Mouse (Mus musculus) CH12.LX (cell line): ENCODE measurements around the gene Agxt2. TPM values are rescaled to one million over a fixed set of nuclear protein-coding genes. Genes with fewer than 3 reads are reported as not detected.

Experiments
- DNase-seq: peaks from one replicate; pipeline ENCODE4 v3.0.0-alpha.2; 2013; ENCODE audit errors: extremely low read depth
- H3K27ac ChIP-seq: 2 replicates; pipeline ENCODE4 v1.5.1; 2012; ENCODE audit warnings: low read depth, mild to moderate bottlenecking, control low read depth, moderate library complexity; ENCODE audit not compliant: insufficient read depth
- H3K27me3 ChIP-seq: replicated peaks from 2 replicates; pipeline ENCODE3; 2012; ENCODE audit warnings: inconsistent platforms
- H3K36me3 ChIP-seq, 2 experiments: replicated peaks in 1 of 2; 2 replicates each; pipeline versions ENCODE3 to v1.6.1; 2012; ENCODE audit warnings: inconsistent platforms in 1 of 2, low read length in 1 of 2, mild to moderate bottlenecking in 1 of 2, mixed read lengths in 1 of 2, moderate library complexity in 1 of 2; ENCODE audit not compliant: control insufficient read depth in 1 of 2, insufficient read depth in 1 of 2
- H3K4me1 ChIP-seq, 2 experiments: 2 replicates each; pipeline ENCODE4 v1.6.1; 2012; ENCODE audit warnings: inconsistent platforms in 1 of 2, moderate library complexity in 1 of 2; ENCODE audit not compliant: insufficient read depth in 2 of 2, control insufficient read depth in 1 of 2
- H3K4me2 ChIP-seq: 2 replicates; pipeline ENCODE4 v1.6.1; 2012; ENCODE audit warnings: low read depth, mild to moderate bottlenecking, control low read depth; ENCODE audit not compliant: poor library complexity, insufficient read depth, severe bottlenecking
- H3K4me3 ChIP-seq, 3 experiments: fragments of 150-350 bp in 1 of 3; sonication (generic) in 1 of 3; replicated peaks in 1 of 3; 2 replicates each; pipeline versions ENCODE3 to v1.5.1; 2011 to 2012; ENCODE audit warnings: low read depth in 2 of 3, low read length in 2 of 3, mild to moderate bottlenecking in 2 of 3, moderate library complexity in 2 of 3, control low read depth in 1 of 3, improper control_type of control experiment in 1 of 3, inconsistent platforms in 1 of 3, mixed read lengths in 1 of 3; ENCODE audit not compliant: poor library complexity in 1 of 3
- H3K79me2 ChIP-seq: replicated peaks from 2 replicates; pipeline ENCODE4 v1.6.1; 2012; ENCODE audit warnings: mild to moderate bottlenecking, moderate library complexity; ENCODE audit not compliant: control insufficient read depth, poor library complexity, insufficient read depth, severe bottlenecking; ENCODE audit errors: extremely low read depth
- H3K9ac ChIP-seq: 2 replicates; pipeline ENCODE4 v1.6.1; 2012; ENCODE audit warnings: low read depth, mild to moderate bottlenecking, control low read depth, moderate library complexity; ENCODE audit not compliant: insufficient read depth
- H3K9me3 ChIP-seq: replicated peaks from 2 replicates; pipeline ENCODE3; 2012; ENCODE audit warnings: low read length, inconsistent platforms, mixed read lengths
- CHD1 ChIP-seq: IDR thresholded peaks from 2 replicates; pipeline ENCODE4 v1.6.1; 2012; ENCODE audit warnings: low read depth, low read length, improper control_type of control experiment, inconsistent platforms
- CTCF ChIP-seq, 2 experiments: IDR thresholded peaks in 1 of 2; conservative IDR thresholded peaks in 1 of 2; 2 replicates each; pipeline ENCODE4 v1.5.1; 2011 to 2012; ENCODE audit warnings: low read depth in 2 of 2, low read length in 2 of 2, improper control_type of control experiment in 1 of 2, inconsistent platforms in 1 of 2, mild to moderate bottlenecking in 1 of 2, moderate library complexity in 1 of 2
- ELF1 ChIP-seq: IDR thresholded peaks from 2 replicates; pipeline ENCODE4 v1.6.1; 2014; ENCODE audit warnings: low read depth, mild to moderate bottlenecking, inconsistent platforms, low read length, improper control_type of control experiment
- EP300 ChIP-seq: IDR thresholded peaks from 2 replicates; pipeline ENCODE4 v1.6.1; 2011; ENCODE audit warnings: low read length, improper control_type of control experiment
- GABPA ChIP-seq: IDR thresholded peaks from 2 replicates; pipeline ENCODE4 v1.6.1; 2012; ENCODE audit warnings: low read depth, low read length, improper control_type of control experiment, inconsistent platforms; ENCODE audit not compliant: insufficient replicate concordance
- HCFC1 ChIP-seq: IDR thresholded peaks from 2 replicates; pipeline ENCODE4 v1.6.1; 2012; ENCODE audit warnings: low read depth, mild to moderate bottlenecking, inconsistent platforms, low read length, improper control_type of control experiment
- MAX ChIP-seq: IDR thresholded peaks from 2 replicates; pipeline ENCODE4 v1.6.1; 2011; ENCODE audit warnings: low read length, improper control_type of control experiment
- MAZ ChIP-seq: IDR thresholded peaks from 2 replicates; pipeline ENCODE4 v1.6.1; 2012; ENCODE audit warnings: low read depth, mild to moderate bottlenecking, inconsistent platforms, low read length, improper control_type of control experiment, moderate library complexity
- MYC ChIP-seq: IDR thresholded peaks from 2 replicates; pipeline ENCODE4 v1.6.1; 2011; ENCODE audit warnings: low read depth, mild to moderate bottlenecking, improper control_type of control experiment, low read length
- NRF1 ChIP-seq: IDR thresholded peaks from 2 replicates; pipeline ENCODE4 v1.6.1; 2014; ENCODE audit warnings: low read depth, mild to moderate bottlenecking, inconsistent platforms, low read length, improper control_type of control experiment, moderate library complexity
- RCOR1 ChIP-seq: conservative IDR thresholded peaks from 2 replicates; pipeline ENCODE4 v1.6.1; 2012; ENCODE audit warnings: low read depth, mild to moderate bottlenecking, inconsistent platforms, low read length, improper control_type of control experiment
- TCF12 ChIP-seq: IDR thresholded peaks from 2 replicates; pipeline ENCODE4 v1.6.1; 2014; ENCODE audit warnings: low read depth, mild to moderate bottlenecking, inconsistent platforms, low read length, improper control_type of control experiment
- ZC3H11A ChIP-seq: IDR thresholded peaks from 2 replicates; pipeline ENCODE4 v1.6.1; 2012; ENCODE audit warnings: low read depth, mild to moderate bottlenecking, inconsistent platforms, low read length, improper control_type of control experiment
- ZMIZ1 ChIP-seq: IDR thresholded peaks from 2 replicates; pipeline ENCODE4 v1.6.1; 2012; ENCODE audit warnings: low read depth, mild to moderate bottlenecking, inconsistent platforms, low read length, improper control_type of control experiment
- dilution Hi-C: fragments of 300-500 bp; cut with MboI; formaldehyde crosslinking; loops from 2 replicates; pipeline ENCODE4 v1.14.3; 2020; ENCODE audit warnings: low sequenced_read_pairs; ENCODE audit not compliant: extremely low pct_unique_long_range_greater_than_20kb, extremely low pct_ligation_motif_present
- in situ Hi-C: fragments of 300-500 bp; cut with MboI; formaldehyde crosslinking; loops from 3 replicates; pipeline ENCODE4 v1.14.3; 2019; ENCODE audit warnings: low sequenced_read_pairs, low pct_ligation_motif_present, low pct_unique_long_range_greater_than_20kb, mixed read lengths
- polyA plus RNA-seq: library from polyadenylated mRNA; unstranded; fragments of >175 nt; gene quantifications from 2 replicates; pipeline ENCODE4 v1.2.1, GENCODE M21; 2012; ENCODE audit warnings: low read depth; ENCODE audit not compliant: insufficient read length
- total RNA-seq, 2 experiments: library from RNA; depleted of rRNA; stranded (reverse); fragments of 300-350 nt in 1 of 2; fragments of >200 nt in 1 of 2; gene quantifications; 2 replicates each; pipeline ENCODE4 v1.2.3; 2012 to 2014

Agxt2 gene
- total RNA-seq (2012; rRNA removed) (not detected in 2 replicates), total RNA-seq (2014; rRNA removed) (0.16 TPM in 1 of 2 replicates, not detected in the other), polyA plus RNA-seq (0.14 TPM in 1 of 2 replicates, not detected in the other)

DNA sequence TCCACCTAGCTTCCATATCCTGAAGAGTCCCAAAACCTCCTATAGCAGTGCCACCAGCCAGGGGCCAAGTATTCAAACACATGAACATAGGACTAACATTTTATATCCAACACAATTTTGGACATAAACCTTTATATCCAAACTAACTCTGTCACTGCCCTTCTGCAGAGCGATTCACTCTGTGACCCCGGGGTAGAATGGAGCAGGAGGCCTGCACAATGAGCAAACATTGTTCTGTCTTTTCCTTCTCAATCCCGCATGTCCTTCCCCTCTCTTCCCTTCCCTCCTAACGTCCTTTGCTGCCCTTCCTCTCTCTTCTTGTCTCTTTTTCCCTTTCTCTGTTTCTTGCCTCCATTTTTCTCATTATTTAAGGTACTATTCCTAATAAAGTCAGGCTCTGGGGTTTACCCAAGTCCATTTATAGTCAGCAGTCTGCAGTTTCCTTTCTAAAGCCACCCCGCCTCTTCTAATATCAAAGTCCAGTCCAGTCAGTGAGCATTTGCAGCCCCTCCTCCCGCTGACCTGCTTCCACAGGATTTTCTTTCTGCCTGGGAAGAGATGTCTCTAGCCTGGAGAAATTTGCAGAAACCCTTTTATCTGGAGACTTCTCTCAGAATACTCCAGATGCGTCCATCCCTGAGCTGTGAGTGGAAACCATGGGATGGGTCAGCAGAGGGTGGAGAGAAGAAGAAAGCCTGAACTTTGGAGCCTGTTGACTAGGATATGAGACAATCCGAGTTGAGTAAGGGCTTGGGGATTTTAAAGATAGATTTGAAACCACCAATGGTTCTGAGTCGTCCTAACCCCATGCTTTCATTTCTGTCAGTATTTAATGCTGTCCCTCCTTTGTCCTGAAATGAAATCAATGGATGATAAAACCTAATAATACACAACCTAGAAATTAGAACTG is at the start of gene Agxt2:
Gene Agxt2 (plus strand): TSS at position 494 of the 910 bp plus-strand sequence.
- Histone ChIP-seq H3K4me1 (no peaks in the 10 kb centered on the region), H3K4me2 (no peak within 1 kb of the TSS), H3K9me3 (no peaks in the 10 kb centered on the region), H3K27ac (no peak within 1 kb of the TSS), H3K4me3 (no peak within 1 kb of the TSS), H3K27me3 (no peaks in the 10 kb centered on the region), H3K9ac (no peak within 1 kb of the TSS), H3K79me2 (no peaks in the 10 kb centered on the region), H3K36me3 (no peaks in the 10 kb centered on the region)
- no peak for TF ChIP-seq CHD1
- TF ChIP-seq ELF1: no peak
- TF ChIP-seq RCOR1: no peak
- no peak for TF ChIP-seq MAZ
- TF ChIP-seq CTCF (conservative IDR thresholded peaks at IDR 0.05 in 1 of 2, IDR thresholded peaks at IDR 0.05 in 1 of 2; ENCODE audit: low read depth in 2 of 2, low read length in 2 of 2): no peak
- in situ Hi-C loops: no loop called here
- no peak for DNase-seq
- dilution Hi-C loops: no loop called here

DNA sequence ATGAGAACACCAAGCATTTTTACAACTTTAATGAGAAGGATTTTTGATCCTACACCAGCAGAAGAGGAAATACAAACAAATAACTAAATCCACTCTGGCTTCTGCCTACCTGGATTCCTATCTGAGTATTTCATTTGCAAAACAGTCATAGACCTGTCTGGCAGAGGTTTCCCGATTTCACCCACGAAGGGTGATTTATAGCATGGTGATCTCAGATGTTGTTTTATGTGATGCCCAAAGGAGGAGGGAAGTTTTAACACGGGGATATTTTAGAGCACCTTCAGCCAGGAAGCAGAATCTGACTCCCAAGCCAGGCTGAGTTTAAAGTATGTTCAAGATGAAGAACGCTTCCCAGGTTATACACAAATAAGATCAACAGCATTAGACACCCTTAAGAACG is 46.5 kb upstream of the Agxt2 start:
- in situ Hi-C loops (loop anchor here (10.0 kb wide), 1 partner anchor 867 kb away; no protein-coding TSS in a partner anchor), dilution Hi-C loops (no loop called here)
- Histone ChIP-seq H3K9ac (no peak overlapping the region), H3K4me2 (no peak overlapping the region), H3K4me3 (no peak overlapping the region), H3K27ac (no peak overlapping the region), H3K36me3 (no peaks in the 10 kb centered on the region), H3K4me1 (0 out of 4 replicates have a peak, but pooled peaks cover 0 to 4% of the 10 kb centered on the region in 2 experiments), H3K79me2 (no peaks in the 10 kb centered on the region), H3K9me3 (no peaks in the 10 kb centered on the region), H3K27me3 (no peaks in the 10 kb centered on the region)
- DNase-seq: no peak
- TF ChIP-seq GABPA (no peak), ZMIZ1 (no peak), TCF12 (no peak), EP300 (no peak), MYC (no peak), MAX (no peak), ZC3H11A (no peak), CTCF (conservative IDR thresholded peaks at IDR 0.05 in 1 of 2, IDR thresholded peaks at IDR 0.05 in 1 of 2; ENCODE audit: low read depth in 2 of 2, low read length in 2 of 2) (no peak), HCFC1 (no peak), ELF1 (no peak), NRF1 (no peak)
